Comparison of ENCODE assay signal across 15 mouse cellular contexts in the genomic region with DNA sequence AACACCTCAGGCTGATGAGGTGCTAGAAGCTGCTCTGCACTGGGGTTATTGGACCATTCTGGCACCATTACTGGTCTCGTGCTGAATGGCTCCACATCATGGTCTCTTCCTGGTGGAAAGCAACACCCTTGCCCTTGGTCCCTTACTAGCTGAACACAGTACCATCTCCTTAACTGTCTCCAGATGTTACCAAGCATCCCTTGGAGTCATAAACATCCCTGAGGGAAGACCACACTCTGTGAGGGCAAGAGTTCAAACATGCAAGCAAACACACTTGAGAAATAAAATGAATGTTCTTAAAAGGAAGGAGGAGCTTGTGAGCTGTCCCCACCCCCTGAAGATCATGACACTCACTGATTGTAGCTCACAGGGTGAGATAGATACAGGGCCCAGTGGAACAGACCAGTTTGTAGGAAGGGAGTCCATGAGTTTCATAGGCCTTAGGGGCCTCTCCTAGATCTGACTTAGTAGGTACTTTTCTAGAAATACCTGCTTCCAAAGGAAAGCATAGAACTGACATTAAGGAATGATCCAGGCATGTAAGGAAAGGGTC.
DNase-seq lines count a peak whose midpoint lies in the region; ATAC-seq and TF ChIP-seq lines count a peak whose summit lies in the region.
"Had no signal": no experiment of that assay in that cellular context is flagged by ENCODE, and none has a peak within 500 bp of the region (broad histone marks: within the 10 kb centered on the region; RNA-seq: fewer than 3 reads in every experiment).

No protein-coding gene starts in this region.

- no peak overlapping the region for H3K27ac ChIP-seq in intestine, embryonic 15.5 days
- H3K27ac ChIP-seq in intestine, postnatal 0 days (ENCODE audit: low read depth, low read length), result no peak overlapping the region
- H3K27ac ChIP-seq in MEL (ENCODE audit: control insufficient read depth, low read depth, low read length), result peak overlapping the region; percentile 51
- H3K27ac ChIP-seq in intestine, embryonic 16.5 days (ENCODE audit: low read length), result no peak overlapping the region
- H3K27ac ChIP-seq: neural tube, embryonic 12.5 days had no signal

- peak; percentile 61 for DNase-seq in heart, adult 11 months
- no peak for DNase-seq in heart, postnatal 10 days
- peak; percentile 43 for DNase-seq in MEL (ENCODE audit: low read depth, low spot score)
- no peak for DNase-seq in spleen, postnatal 14 days (ENCODE audit: low spot score in 2 of 2)
- DNase-seq: cerebellum, postnatal 25 days; kidney, adult 2 months; kidney, postnatal 14 days; layer of hippocampus, adult 9-11 months; thymus, adult 18-20 months had no signal

- ATAC-seq in intestine, embryonic 15.5 days, result peak; percentile 59
- no peak for ATAC-seq in intestine, postnatal 0 days
- ATAC-seq in intestine, embryonic 16.5 days, result peak; percentile 69
- ATAC-seq: hindbrain, embryonic 16.5 days had no signal

- intact Hi-C loops in heart, postnatal 10 days (cut with DNase I), result no loop called here

- H3K27me3 ChIP-seq in intestine, embryonic 15.5 days (replicated peaks), result no peaks in the 10 kb centered on the region
- no peaks in the 10 kb centered on the region for H3K27me3 ChIP-seq in intestine, postnatal 0 days (replicated peaks; ENCODE audit: control insufficient read depth, insufficient read depth, low read length)
- H3K27me3 ChIP-seq in MEL (ENCODE audit: control insufficient read depth in 1 of 2, insufficient read depth in 2 of 2, low read length in 2 of 2), result no peaks in the 10 kb centered on the region
- no peaks in the 10 kb centered on the region for H3K27me3 ChIP-seq in intestine, embryonic 16.5 days (replicated peaks; ENCODE audit: control insufficient read depth, insufficient read depth, low read length)
- H3K27me3 ChIP-seq: neural tube, embryonic 12.5 days had no signal

- no peak overlapping the region for H3K4me2 ChIP-seq in intestine, embryonic 15.5 days (replicated peaks)
- no peak overlapping the region for H3K4me2 ChIP-seq in intestine, postnatal 0 days (replicated peaks; ENCODE audit: low read depth)
- H3K4me2 ChIP-seq in intestine, embryonic 16.5 days (ENCODE audit: low read depth, low read length), result no peak overlapping the region
- H3K4me2 ChIP-seq: midbrain, embryonic 11.5 days; neural tube, embryonic 12.5 days had no signal

- no peak overlapping the region for H3K9ac ChIP-seq in intestine, embryonic 15.5 days
- no peak overlapping the region for H3K9ac ChIP-seq in intestine, postnatal 0 days (ENCODE audit: low read depth, low read length)
- no peak overlapping the region for H3K9ac ChIP-seq in MEL (ENCODE audit: control insufficient read depth, low read depth, low read length, poor library complexity, severe bottlenecking)
- no peak overlapping the region for H3K9ac ChIP-seq in intestine, embryonic 16.5 days (ENCODE audit: low read depth, low read length)
- H3K9ac ChIP-seq: neural tube, embryonic 12.5 days had no signal

- TF ChIP-seq RAD21 in MEL (IDR thresholded peaks at IDR 0.05; ENCODE audit: low read depth, low read length), result no peak

- TF ChIP-seq CTCF in intestine, postnatal 0 days (IDR thresholded peaks at IDR 0.05; ENCODE audit: low read depth), result no peak
- no peak for TF ChIP-seq CTCF in MEL (IDR thresholded peaks at IDR 0.05 in 2 of 3, conservative IDR thresholded peaks at IDR 0.05 in 1 of 3; ENCODE audit: control insufficient read depth in 1 of 3, insufficient read depth in 1 of 3, low read depth in 2 of 3, low read length in 3 of 3, poor library complexity in 1 of 3, severe bottlenecking in 1 of 3)

- WGBS in intestine, embryonic 15.5 days, result 55% methylated on average over 1 of the region's 1 CpGs
- 69% methylated on average over 1 of the region's 1 CpGs for WGBS in intestine, postnatal 0 days
- WGBS in intestine, embryonic 16.5 days, result 46% methylated on average over 1 of the region's 1 CpGs

- H3K36me3 ChIP-seq in intestine, embryonic 15.5 days, result no peaks in the 10 kb centered on the region
- H3K36me3 ChIP-seq in intestine, postnatal 0 days (ENCODE audit: control insufficient read depth, insufficient read depth), result no peaks in the 10 kb centered on the region
- peaks cover 0 to 23% of the 10 kb centered on the region in 2 experiments; a peak in 2 of 4 replicates for H3K36me3 ChIP-seq in MEL (ENCODE audit: control insufficient read depth in 1 of 2, insufficient read depth in 2 of 2, low read length in 2 of 2)
- no peaks in the 10 kb centered on the region for H3K36me3 ChIP-seq in intestine, embryonic 16.5 days (ENCODE audit: control insufficient read depth, insufficient read depth, low read length)
- H3K36me3 ChIP-seq: neural tube, embryonic 12.5 days had no signal

- no peak overlapping the region for H3K4me3 ChIP-seq in intestine, embryonic 15.5 days (replicated peaks)
- H3K4me3 ChIP-seq in intestine, postnatal 0 days (ENCODE audit: low read depth, low read length), result no peak overlapping the region
- H3K4me3 ChIP-seq in MEL (ENCODE audit: control insufficient read depth in 1 of 2, insufficient read depth in 1 of 2, low read depth in 2 of 2, low read length in 2 of 2), result no peak overlapping the region
- H3K4me3 ChIP-seq in intestine, embryonic 16.5 days (ENCODE audit: low read length), result no peak overlapping the region
- H3K4me3 ChIP-seq: neural tube, embryonic 12.5 days had no signal

- H3K9me3 ChIP-seq in intestine, embryonic 15.5 days, result no peaks in the 10 kb centered on the region
- H3K9me3 ChIP-seq in intestine, postnatal 0 days (ENCODE audit: control insufficient read depth), result no peaks in the 10 kb centered on the region
- no peaks in the 10 kb centered on the region for H3K9me3 ChIP-seq in MEL (replicated peaks; ENCODE audit: insufficient read depth, low read length)
- no peaks in the 10 kb centered on the region for H3K9me3 ChIP-seq in intestine, embryonic 16.5 days (ENCODE audit: control insufficient read depth, low read length)
- H3K9me3 ChIP-seq: neural tube, embryonic 12.5 days had no signal

- TF ChIP-seq POLR2A in MEL (IDR thresholded peaks at IDR 0.05; ENCODE audit: control insufficient read depth in 1 of 2, insufficient read depth in 1 of 2, low read depth in 1 of 2, low read length in 2 of 2, poor library complexity in 1 of 2), result no peak

- H3K79me2 ChIP-seq in MEL (ENCODE audit: control insufficient read depth, insufficient read depth, low read length, poor library complexity), result no peaks in the 10 kb centered on the region

- peaks cover 2% of the 10 kb centered on the region; the same call in 1 of the 2 replicates for H3K4me1 ChIP-seq in intestine, embryonic 15.5 days (replicated peaks)
- H3K4me1 ChIP-seq in intestine, postnatal 0 days (replicated peaks; ENCODE audit: control insufficient read depth, insufficient read depth, low read length), result 0 out of 2 replicates have a peak, but pooled peaks cover 6% of the 10 kb centered on the region
- H3K4me1 ChIP-seq in MEL (ENCODE audit: control insufficient read depth in 1 of 2, insufficient read depth in 2 of 2, low read length in 2 of 2), result peaks cover 10 to 29% of the 10 kb centered on the region in 2 experiments
- peaks cover 14% of the 10 kb centered on the region; the same call in 1 of the 2 replicates for H3K4me1 ChIP-seq in intestine, embryonic 16.5 days (ENCODE audit: control insufficient read depth, insufficient read depth, low read length)

- no peak for TF ChIP-seq EP300 in MEL (IDR thresholded peaks at IDR 0.05; ENCODE audit: low read depth in 1 of 2, low read length in 2 of 2)

TF ChIP-seq in MEL, 35 proteins besides CTCF, POLR2A, EP300 and RAD21:
- no peak for TF ChIP-seq MYC (IDR thresholded peaks at IDR 0.05; ENCODE audit: low read depth, low read length)
- TF ChIP-seq GABPA (IDR thresholded peaks at IDR 0.05; ENCODE audit: low read depth, low read length), result no peak
- TF ChIP-seq RCOR1 (IDR thresholded peaks at IDR 0.05; ENCODE audit: low read depth, low read length), result no peak
- no peak for TF ChIP-seq ETS1 (IDR thresholded peaks at IDR 0.05; ENCODE audit: low read depth, low read length)
- TF ChIP-seq SMC3 (IDR thresholded peaks at IDR 0.05; ENCODE audit: low read depth, low read length), result no peak
- TF ChIP-seq USF2 (IDR thresholded peaks at IDR 0.05; ENCODE audit: borderline replicate concordance in 1 of 2, insufficient read depth in 1 of 2, low read depth in 1 of 2, low read length in 2 of 2), result no peak
- no peak for TF ChIP-seq NRF1 (IDR thresholded peaks at IDR 0.05; ENCODE audit: insufficient read depth, low read depth, low read length, poor library complexity, severe bottlenecking)
- TF ChIP-seq CHD1 (IDR thresholded peaks at IDR 0.05; ENCODE audit: low read depth, low read length), result no peak
- no peak for TF ChIP-seq POLR2AphosphoS5 (IDR thresholded peaks at IDR 0.05; ENCODE audit: borderline replicate concordance, low read depth, low read length)
- TF ChIP-seq GATA1 (IDR thresholded peaks at IDR 0.05; ENCODE audit: low read depth, low read length), result no peak
- TF ChIP-seq MEF2A (IDR thresholded peaks at IDR 0.05; ENCODE audit: extremely low read depth, insufficient replicate concordance, low read depth, low read length, poor library complexity, severe bottlenecking), result no peak
- no peak for TF ChIP-seq BHLHE40 (IDR thresholded peaks at IDR 0.05; ENCODE audit: borderline replicate concordance, low read depth, low read length)
- TF ChIP-seq MYB (IDR thresholded peaks at IDR 0.05; ENCODE audit: low read depth, low read length), result no peak
- no peak for TF ChIP-seq ZNF384 (IDR thresholded peaks at IDR 0.05; ENCODE audit: low read depth, low read length)
- TF ChIP-seq HCFC1 (IDR thresholded peaks at IDR 0.05; ENCODE audit: low read depth, low read length), result no peak
- no peak for TF ChIP-seq KAT2A (conservative IDR thresholded peaks at IDR 0.05; ENCODE audit: low read depth, low read length)

Comparison
In these comparisons a context has a peak if more than half of its experiments do, and no peak if none do; other contexts are left out.
1. DNase-seq: peak in heart, adult 11 months (single experiment) and MEL (single experiment); none in heart, postnatal 10 days (0 of 2) and spleen, postnatal 14 days (0 of 2).